Mouse (Mus musculus): ENCODE results near the gene Arid1b.

DNA sequence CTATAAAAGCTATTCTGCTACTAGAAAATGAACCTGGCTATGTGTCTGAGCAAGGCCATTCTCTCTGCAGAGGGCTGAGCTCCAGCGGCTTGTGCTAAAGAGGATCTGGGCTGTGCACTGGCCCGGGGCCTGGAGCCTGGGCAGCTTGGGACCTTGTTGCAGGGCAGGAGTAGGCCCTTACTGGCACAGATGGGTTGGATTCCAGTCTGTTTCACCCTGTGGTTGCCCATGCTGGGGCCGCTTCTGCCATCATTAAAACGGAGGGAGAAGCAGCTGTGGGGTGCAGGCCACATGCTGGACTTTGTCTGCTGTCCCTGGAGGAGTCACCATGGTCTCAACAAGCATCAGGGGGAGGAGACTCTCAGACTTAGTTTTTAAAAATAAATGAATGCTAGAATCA, 303.4 kb downstream of the Arid1b start:
- TF ChIP-seq POLR2A (IDR thresholded peaks at IDR 0.05; ENCODE audit: borderline replicate concordance, extremely low read depth, insufficient read depth, insufficient read length, poor library complexity, severe bottlenecking): no peak
- no peak for TF ChIP-seq CTCF (IDR thresholded peaks at IDR 0.05; ENCODE audit: borderline replicate concordance, extremely low read depth, insufficient read depth, insufficient read length)
